Mouse (Mus musculus) adrenal gland, adult 18-20 months (tissue): ENCODE data around the gene Shisa7. TPM values are rescaled to one million over a fixed set of nuclear protein-coding genes. Genes with fewer than 3 reads are reported as not detected.
"Not testable (repeated sequence)": the region's sequence is repeated elsewhere in the genome, so short reads cannot be mapped to it uniquely, and the experiment has no call there.

ENCODE experiments used
- DNase-seq, 2 experiments: peaks; one replicate each; pipeline ENCODE4 v3.0.0; 2021 to 2022; ENCODE audit warnings: low spot score in 2 of 2
- total RNA-seq, 2 experiments: library from RNA; stranded (reverse); gene quantifications; 1 replicate in 1 of 2; 2 replicates in 1 of 2; pipeline ENCODE4 v1.2.3; 2021

Gene Shisa7
- total RNA-seq, 2 experiments from 2014 or later: 2.1 to 2.4 TPM

GRCm38 (mm10) chr7:4802247-4802646 lies 42.2 kb downstream of the Shisa7 start:
- no peak for DNase-seq

DNA sequence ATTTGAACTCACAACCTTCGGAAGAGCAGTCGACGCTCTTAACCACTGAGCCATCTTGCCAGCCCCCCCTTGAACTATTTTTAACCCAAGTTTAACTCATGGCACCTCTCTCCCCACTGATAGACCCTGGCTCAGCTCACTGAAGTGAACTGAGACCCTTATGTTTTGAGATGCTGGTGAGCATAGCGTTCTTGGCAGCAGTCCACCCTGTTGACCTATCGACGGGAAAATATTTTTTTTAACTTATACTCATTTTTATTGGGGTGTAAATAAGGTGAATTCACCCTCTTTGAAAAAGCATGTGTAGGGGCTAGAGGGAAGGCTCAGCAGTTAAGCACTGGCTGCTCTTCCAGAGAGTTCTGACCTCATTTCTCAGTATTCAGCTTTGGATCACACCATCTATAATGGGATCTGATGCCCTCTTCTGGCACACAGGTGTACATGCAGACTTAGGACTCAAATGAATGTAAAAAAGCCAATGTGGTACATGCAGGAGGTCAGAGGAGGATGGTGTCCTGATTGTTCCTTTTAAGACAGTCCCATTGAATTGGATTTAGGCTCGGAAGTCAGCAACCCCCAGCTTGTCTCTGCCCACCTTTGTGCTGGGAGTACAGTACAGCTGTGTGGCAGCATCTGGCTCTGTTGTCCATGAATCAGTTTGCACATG lies 48.6 kb downstream of the Shisa7 start:
- DNase-seq: no peak

GRCm38 (mm10) chr7:4794631-4795168 lies 49.8 kb downstream of the Shisa7 start:
- no peak for DNase-seq

DNA sequence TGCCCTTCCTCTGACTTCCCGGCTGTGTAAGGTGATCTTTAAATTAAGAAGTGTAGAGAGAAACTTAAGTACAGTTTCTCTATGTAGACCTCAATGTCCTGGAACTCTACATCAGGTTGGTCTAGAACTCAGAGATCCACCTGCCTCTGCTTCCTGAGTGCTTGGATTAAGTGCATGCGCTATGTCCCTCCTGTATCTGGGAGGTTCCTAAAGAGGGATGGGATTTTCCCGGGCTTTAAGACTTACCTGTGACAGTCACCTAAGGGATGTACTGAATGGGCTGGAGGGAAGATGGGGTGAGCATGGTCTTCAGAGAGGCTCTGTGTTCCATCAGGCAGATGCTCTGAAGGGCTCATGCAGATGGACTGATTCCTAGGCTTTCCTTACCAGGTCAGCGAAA lies 50.8 kb downstream of the Shisa7 start:
- no peak for DNase-seq

DNA sequence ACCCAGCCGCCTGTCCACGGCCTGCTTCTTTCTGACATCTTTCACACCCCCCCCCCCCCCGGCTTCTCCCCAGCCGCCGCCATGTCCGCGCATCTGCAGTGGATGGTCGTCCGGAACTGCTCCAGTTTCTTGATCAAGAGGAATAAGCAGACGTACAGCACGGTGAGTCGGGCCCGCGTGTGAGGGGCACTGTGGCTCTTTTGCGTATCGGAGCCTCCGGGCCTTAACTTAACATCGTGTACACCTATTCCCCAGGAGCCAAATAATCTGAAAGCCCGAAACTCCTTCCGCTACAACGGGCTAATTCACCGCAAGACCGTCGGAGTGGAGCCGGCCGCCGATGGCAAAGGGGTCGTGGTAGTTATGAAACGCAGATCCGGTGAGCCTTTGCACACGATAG lies 51.2 kb downstream of the Shisa7 start:
- not testable (repeated sequence) for DNase-seq

GRCm38 (mm10) chr7:4792278-4793212 lies 52.0 kb downstream of the Shisa7 start, which contains the start of gene Rpl28:
Gene Rpl28, plus strand, starts transcription at chr7:4792874.
- DNase-seq: peak; percentile 88 to 95

DNA sequence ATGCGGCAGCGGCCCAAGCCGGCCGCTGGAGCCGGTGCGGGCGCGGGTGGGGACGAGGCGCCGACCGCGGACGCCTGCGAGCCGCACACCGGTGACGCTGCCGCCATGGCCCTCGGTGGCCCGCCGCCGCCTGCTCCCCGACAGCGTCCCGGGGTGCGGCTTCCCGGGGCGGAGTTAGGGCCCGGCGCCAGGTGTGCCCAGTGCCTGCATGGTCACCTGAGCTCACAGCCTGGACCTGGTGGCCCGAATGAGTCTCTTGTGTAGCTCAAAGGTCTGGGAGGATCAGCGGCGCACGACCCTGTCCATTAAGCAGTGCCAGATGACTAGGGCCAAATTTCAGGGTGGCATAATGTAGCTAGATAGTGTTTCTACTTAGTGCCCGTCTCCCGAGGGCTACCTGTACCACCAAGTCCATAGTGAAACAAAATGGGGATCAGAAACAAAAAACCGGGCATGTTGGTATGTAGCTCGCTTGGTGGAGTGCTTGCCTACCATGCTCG lies 55.0 kb downstream of the Shisa7 start, which contains the start of gene Tmem238:
TSS of gene Tmem238 (minus strand) at position 221 of the 500 bp plus-strand sequence.
- DNase-seq: peak in 1 of 2 experiments; percentile 61

- DNase-seq: peak; percentile 61 to 75
These were observed 55.7 kb downstream of the Shisa7 start for GRCm38 (mm10) chr7:4788499-4789435.

DNA sequence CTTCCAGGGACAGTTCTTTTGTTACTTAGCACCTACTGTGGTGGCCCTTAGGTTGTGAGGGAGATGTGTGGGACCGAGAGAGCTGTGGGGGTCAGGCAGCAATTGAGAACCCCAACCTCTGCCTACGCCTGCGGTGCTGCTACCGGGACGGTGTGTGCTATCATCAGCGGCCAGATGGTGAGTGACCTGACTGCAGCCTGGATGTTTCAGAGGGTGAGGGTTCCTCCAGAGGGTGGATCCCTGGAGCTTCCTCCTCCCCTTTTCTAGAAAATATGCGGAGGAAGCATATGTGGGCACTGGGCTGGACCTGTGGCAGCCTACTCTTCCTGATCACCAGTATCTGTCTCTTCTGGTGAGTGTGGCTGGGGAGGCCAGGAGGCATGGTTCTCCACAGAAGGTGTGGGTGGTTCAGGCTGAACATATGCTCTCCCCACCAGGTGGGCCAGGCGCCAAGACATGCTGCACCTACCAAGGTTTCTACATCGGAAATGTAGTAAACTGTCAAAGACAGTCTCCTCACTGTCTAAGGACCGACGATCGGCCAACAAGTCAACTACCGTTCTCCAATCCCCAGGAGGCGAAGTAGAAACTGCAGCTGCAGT lies 60.7 kb downstream of the Shisa7 start:
- no peak for DNase-seq

DNA sequence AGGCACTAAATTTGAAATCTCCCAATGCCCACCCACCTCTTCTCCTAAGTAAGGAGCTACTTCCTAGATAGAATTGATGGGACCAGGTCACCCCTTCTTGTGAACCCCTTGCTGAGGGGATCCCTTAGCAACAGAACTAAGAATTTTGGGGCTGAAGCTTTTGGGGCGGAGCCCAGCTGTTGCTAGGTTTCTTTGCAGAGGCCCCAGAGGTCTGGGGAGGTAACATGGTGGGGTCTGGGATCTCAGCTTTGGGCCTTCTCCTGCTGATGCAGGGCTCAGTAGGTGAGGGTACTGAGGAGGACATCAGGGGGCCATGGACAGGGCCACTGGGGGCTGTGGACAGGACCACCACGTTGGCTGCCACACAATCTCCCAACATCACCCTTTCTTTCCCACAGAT lies 61.7 kb downstream of the Shisa7 start, which contains the start of the genes Il11 and Tmem190:
TSS of gene Il11 (minus strand) at position 101 of the 400 bp plus-strand sequence.
TSS of gene Tmem190 (plus strand) at position 179 of the 400 bp plus-strand sequence.
- no peak for DNase-seq

GRCm38 (mm10) chr7:4782130-4782529 lies 62.4 kb downstream of the Shisa7 start:
- DNase-seq: no peak

DNA sequence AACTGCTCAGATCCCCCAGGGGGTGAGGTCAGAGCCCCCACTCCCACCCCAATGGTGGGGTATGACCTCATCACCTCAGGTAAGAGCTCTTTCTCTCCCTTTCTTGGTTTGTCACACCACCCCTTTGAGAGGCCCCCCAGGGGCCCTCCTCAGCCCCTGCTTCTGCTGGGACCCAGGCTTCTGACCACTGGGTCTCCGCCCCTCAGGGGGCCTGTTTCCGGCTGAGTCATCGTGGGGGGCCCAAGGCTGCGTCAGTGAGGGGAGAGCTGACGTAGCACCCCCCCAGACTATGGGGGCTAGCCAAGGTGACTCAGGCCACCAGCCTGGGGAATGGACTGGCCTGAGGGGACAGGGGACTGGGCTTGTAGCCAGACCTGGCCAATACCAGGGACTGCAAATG lies 64.6 kb downstream of the Shisa7 start:
- no peak for DNase-seq

DNA sequence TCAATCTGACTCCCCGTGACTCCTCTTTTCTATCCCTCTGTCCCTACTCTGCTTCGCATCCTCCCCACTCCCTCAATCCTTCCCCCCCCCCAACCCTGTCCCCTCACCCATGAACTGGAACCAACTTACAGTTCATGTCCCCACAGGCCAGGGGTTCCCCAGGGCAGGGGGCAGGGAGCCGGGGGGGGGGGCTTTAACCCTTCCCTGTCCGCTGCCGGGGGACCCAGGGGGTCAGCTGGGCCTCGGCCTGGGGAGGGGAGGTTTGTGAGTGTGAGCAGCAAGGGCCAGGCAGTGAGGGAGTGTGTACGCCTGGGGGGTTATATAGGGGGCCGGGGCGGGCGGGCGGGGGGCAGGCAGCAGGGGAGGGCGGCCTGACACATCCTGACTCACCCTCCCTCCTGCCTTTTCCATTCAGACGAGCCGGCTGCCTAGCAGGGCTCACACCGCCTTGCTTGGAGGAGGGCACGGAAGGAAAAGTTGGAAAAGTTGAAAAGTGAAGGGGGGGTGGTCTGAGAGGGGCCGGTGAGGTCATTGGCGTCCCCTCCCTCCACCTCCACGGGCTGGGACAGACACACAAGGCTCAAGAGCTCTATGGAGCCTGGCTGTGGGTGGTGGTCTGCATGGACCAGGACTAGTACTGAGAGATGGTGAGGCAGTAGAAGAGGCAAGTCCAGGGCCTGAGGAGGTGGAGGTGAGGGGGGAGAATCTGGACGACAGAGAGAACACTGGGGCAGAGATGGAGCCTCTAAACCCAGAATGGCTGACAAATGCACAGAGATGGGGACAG lies 66.5 kb downstream of the Shisa7 start:
- DNase-seq: no peak

- DNase-seq: peak; percentile 43 to 53
These were observed 67.3 kb downstream of the Shisa7 start for GRCm38 (mm10) chr7:4776861-4777830.

GRCm38 (mm10) chr7:4776131-4776530 lies 68.4 kb downstream of the Shisa7 start:
- DNase-seq: no peak
